Mouse (Mus musculus) frontal cortex, postnatal 36 days (tissue): ENCODE measurements at regions not wholly inside any gene's neighbourhood (a gene's known extent, or its start where the extent isn't known, plus 50 kb on each side); places are given as distances from the start of the nearest gene placed in this dataset.

Experiments used
- DNase-seq, 2 experiments: peaks; one replicate each; pipeline ENCODE4 v3.0.0; 2022; ENCODE audit warnings: low spot score in 2 of 2

GRCm38 (mm10) chr2:179354866-179355265 is 87.4 kb upstream of the Cdh4 start:
- no peak for DNase-seq

GRCm38 (mm10) chr2:179370882-179371546 is 71.2 kb upstream of the Cdh4 start:
- no peak for DNase-seq

GRCm38 (mm10) chr2:179371553-179371952 is 70.7 kb upstream of the Cdh4 start:
- DNase-seq, result peak; percentile 19 to 37

- DNase-seq, result peak in 1 of 2 experiments; percentile 3
Measured at GRCm38 (mm10) chr2:179379691-179380443, 62.4 kb upstream of the Cdh4 start.

- DNase-seq, result no peak
Measured at GRCm38 (mm10) chr2:179380444-179380705, 61.9 kb upstream of the Cdh4 start.

- DNase-seq, result no peak
Measured at GRCm38 (mm10) chr2:179381916-179382315, 60.3 kb upstream of the Cdh4 start.

- DNase-seq, result no peak
Measured at GRCm38 (mm10) chr2:179382594-179382993, 59.6 kb upstream of the Cdh4 start.

- no peak for DNase-seq
Measured at GRCm38 (mm10) chr2:179386871-179387270, 55.4 kb upstream of the Cdh4 start.

GRCm38 (mm10) chr2:179390486-179390885 is 51.7 kb upstream of the Cdh4 start:
- DNase-seq, result no peak

GRCm38 (mm10) chr2:179390924-179391461 is 51.2 kb upstream of the Cdh4 start:
- DNase-seq, result peak in 1 of 2 experiments; percentile 6
